Mouse (Mus musculus): ENCODE data around the gene Tnfsf12. TPM values are rescaled to one million over a fixed set of nuclear protein-coding genes. Genes with fewer than 3 reads are reported as not detected.

Gene Tnfsf12
- total RNA-seq, 2 experiments from 2014 or later: 15.9 to 17.6 TPM

- DNase-seq: no peak
Measured at GRCm38 (mm10) chr11:69653399-69653798, 42.2 kb downstream of the Tnfsf12 start.

- DNase-seq: no peak
Measured at GRCm38 (mm10) chr11:69645860-69646259, 49.8 kb downstream of the Tnfsf12 start.

Small RNA genes within 50 kb of the gene (microRNA-seq; reads per million reads assigned to microRNA genes)
- 1.3 to 1.6 reads per million in 2 experiments for gene Mir1934

Other genes with a start within 250 kb of the Tnfsf12 start
- 1 to 10 TPM in 1 of 2 experiments, under 1 TPM in 1; 0.07 to 1.1 TPM for gene Dnah2, start 146.7 kb downstream of the Tnfsf12 start, total RNA-seq (2021)
- 1 to 10 TPM; 1.6 to 2.3 TPM for gene Efnb3, start 135.6 kb downstream of the Tnfsf12 start, total RNA-seq (2021)
- gene Wrap53, start 115.6 kb downstream of the Tnfsf12 start, total RNA-seq (2021): 1 to 10 TPM; 4.3 to 5.5 TPM
- 10 to 100 TPM; 30.9 to 41.2 TPM for gene Trp53, start 115.5 kb downstream of the Tnfsf12 start, total RNA-seq (2021)
- gene Atp1b2, start 89.9 kb downstream of the Tnfsf12 start, total RNA-seq (2021): 100 to 1,000 TPM; 351 to 394 TPM
- gene Shbg, start 77.9 kb downstream of the Tnfsf12 start, total RNA-seq (2021): under 1 TPM in 1 of 2 experiments, not detected in 1; 0.54 TPM
- 1 to 10 TPM; 5.6 to 5.7 TPM for gene Sat2, start 73.8 kb downstream of the Tnfsf12 start, total RNA-seq (2021)
- gene Fxr2, start 62.9 kb downstream of the Tnfsf12 start, total RNA-seq (2021): 10 to 100 TPM; 66.3 to 85.0 TPM
- gene Sox15, start 40.5 kb downstream of the Tnfsf12 start, total RNA-seq (2021): under 1 TPM in 1 of 2 experiments, not detected in 1; 0.32 TPM
- gene Mpdu1, start 33.2 kb downstream of the Tnfsf12 start, total RNA-seq (2021): 10 to 100 TPM; 21.1 to 21.3 TPM
- 10 to 100 TPM in 1 of 2 experiments, 1 to 10 TPM in 1; 6.1 to 14.1 TPM for gene Cd68, start 29.7 kb downstream of the Tnfsf12 start, total RNA-seq (2021)
- 100 to 1,000 TPM; 216 to 234 TPM for gene Eif4a1, start 23.4 kb downstream of the Tnfsf12 start, total RNA-seq (2021)
- gene Senp3, start 13.8 kb downstream of the Tnfsf12 start, total RNA-seq (2021): 10 to 100 TPM; 29.5 to 36.0 TPM
- gene Tnfsf13, start 10.1 kb downstream of the Tnfsf12 start, total RNA-seq (2021): 1 to 10 TPM; 1.6 to 2.1 TPM
- gene Tnfsfm13, start 249 bp upstream of the Tnfsf12 start, total RNA-seq (2021): 1 to 10 TPM; 2.9 to 4.5 TPM
- 10 to 100 TPM; 45.9 to 49.4 TPM for gene Polr2a, start 62.8 kb upstream of the Tnfsf12 start, total RNA-seq (2021)
- not detected for gene Slc35g3, start 66.1 kb upstream of the Tnfsf12 start, total RNA-seq (2021)
- 10 to 100 TPM; 21.0 to 29.3 TPM for gene Zbtb4, start 70.1 kb upstream of the Tnfsf12 start, total RNA-seq (2021)
- gene Chrnb1, start 100.1 kb upstream of the Tnfsf12 start, total RNA-seq (2021): 100 to 1,000 TPM; 105 to 124 TPM
- 10 to 100 TPM; 10.5 to 12.2 TPM for gene Fgf11, start 106.0 kb upstream of the Tnfsf12 start, total RNA-seq (2021)
- gene Tmem102, start 109.8 kb upstream of the Tnfsf12 start, total RNA-seq (2021): not detected
- not detected for gene Gm39566, start 119.4 kb upstream of the Tnfsf12 start, total RNA-seq (2021)
- not detected for gene Spem2, start 122.6 kb upstream of the Tnfsf12 start, total RNA-seq (2021)
- not detected for gene Spem1, start 126.3 kb upstream of the Tnfsf12 start, total RNA-seq (2021)
- gene Nlgn2, start 141.9 kb upstream of the Tnfsf12 start, total RNA-seq (2021): 10 to 100 TPM; 10.3 to 15.9 TPM
- 100 to 1,000 TPM; 121 to 122 TPM for gene Tmem256, start 142.7 kb upstream of the Tnfsf12 start, total RNA-seq (2021)
- 10 to 100 TPM; 25.4 to 27.9 TPM for gene Plscr3, start 150.5 kb upstream of the Tnfsf12 start, total RNA-seq (2021)
- gene Tnk1, start 162.9 kb upstream of the Tnfsf12 start, total RNA-seq (2021): under 1 TPM; 0.11 to 0.31 TPM
- gene Tmem95, start 182.2 kb upstream of the Tnfsf12 start, total RNA-seq (2021): not detected
- 1 to 10 TPM; 2.3 to 3.7 TPM for gene Kctd11, start 185.6 kb upstream of the Tnfsf12 start, total RNA-seq (2021)
- 1 to 10 TPM in 1 of 2 experiments, under 1 TPM in 1; 0.42 to 1.0 TPM for gene Acap1, start 199.7 kb upstream of the Tnfsf12 start, total RNA-seq (2021)
- 1 to 10 TPM; 1.8 to 2.4 TPM for gene 2810408A11Rik, start 205.1 kb upstream of the Tnfsf12 start, total RNA-seq (2021)
- 10 to 100 TPM; 31.2 to 31.8 TPM for gene Neurl4, start 205.2 kb upstream of the Tnfsf12 start, total RNA-seq (2021)
- gene Gps2, start 218.0 kb upstream of the Tnfsf12 start, total RNA-seq (2021): 10 to 100 TPM; 29.0 to 31.3 TPM
- 100 to 1,000 TPM; 600 to 663 TPM for gene Eif5a, start 226.1 kb upstream of the Tnfsf12 start, total RNA-seq (2021)
- gene Ybx2, start 239.9 kb upstream of the Tnfsf12 start, total RNA-seq (2021): 1 to 10 TPM; 2.7 to 4.1 TPM